Mouse (Mus musculus): ENCODE measurements around the gene Cacnb4. TPM values are rescaled to one million over a fixed set of nuclear protein-coding genes. Genes with fewer than 3 reads are reported as not detected.

The Cacnb4 gene
- total and polyA plus RNA-seq, 3 experiments = not detected

DNA sequence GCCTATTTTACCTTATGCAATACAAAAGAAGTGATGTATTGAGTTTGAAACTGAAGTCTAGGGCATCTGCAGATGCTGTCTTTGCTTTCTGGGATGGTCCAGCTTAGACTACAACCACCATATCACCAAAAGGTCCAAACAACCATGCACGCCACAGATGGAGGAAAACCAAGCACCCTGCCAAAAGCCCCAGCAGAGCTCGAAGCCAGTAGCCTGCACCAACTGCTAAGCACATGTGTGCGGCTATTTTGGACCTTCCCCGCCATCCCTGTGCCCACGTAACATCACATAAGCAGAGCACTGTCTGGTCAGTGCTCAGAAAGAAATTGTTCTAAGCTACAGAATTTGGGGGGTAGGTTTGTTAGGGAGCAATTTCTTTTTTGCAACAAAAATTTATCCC is 5.9 kb downstream of the Cacnb4 start:
- Histone ChIP-seq H3K9ac (ENCODE audit: control insufficient read depth, low read depth, low read length, poor library complexity, severe bottlenecking) (no peak overlapping the region), H3K79me2 (ENCODE audit: control insufficient read depth, insufficient read depth, low read length, poor library complexity) (no peaks in the 10 kb centered on the region), H3K27me3 (ENCODE audit: control insufficient read depth in 1 of 2, insufficient read depth in 2 of 2, low read length in 2 of 2) (no peaks in the 10 kb centered on the region), H3K27ac (ENCODE audit: control insufficient read depth, low read depth, low read length) (no peak overlapping the region), H3K4me3 (ENCODE audit: control insufficient read depth in 1 of 2, insufficient read depth in 1 of 2, low read depth in 2 of 2, low read length in 2 of 2) (no peak overlapping the region), H3K36me3 (ENCODE audit: control insufficient read depth in 1 of 2, insufficient read depth in 2 of 2, low read length in 2 of 2) (no peaks in the 10 kb centered on the region), H3K9me3 (replicated peaks; ENCODE audit: insufficient read depth, low read length) (no peaks in the 10 kb centered on the region), H3K4me1 (ENCODE audit: control insufficient read depth in 1 of 2, insufficient read depth in 2 of 2, low read length in 2 of 2) (no peaks in the 10 kb centered on the region)
- TF ChIP-seq TBP (IDR thresholded peaks at IDR 0.05; ENCODE audit: low read depth, low read length) = no peak
- no peak for TF ChIP-seq CTCF (IDR thresholded peaks at IDR 0.05 in 2 of 3, conservative IDR thresholded peaks at IDR 0.05 in 1 of 3; ENCODE audit: control insufficient read depth in 1 of 3, insufficient read depth in 1 of 3, low read depth in 2 of 3, low read length in 3 of 3, poor library complexity in 1 of 3, severe bottlenecking in 1 of 3)
- TF ChIP-seq MEF2A (IDR thresholded peaks at IDR 0.05; ENCODE audit: extremely low read depth, insufficient replicate concordance, low read depth, low read length, poor library complexity, severe bottlenecking) = no peak
- TF ChIP-seq NELFE (IDR thresholded peaks at IDR 0.05; ENCODE audit: low read depth, low read length) = no peak
- no peak for TF ChIP-seq SMC3 (IDR thresholded peaks at IDR 0.05; ENCODE audit: low read depth, low read length)
- TF ChIP-seq BHLHE40 (IDR thresholded peaks at IDR 0.05; ENCODE audit: borderline replicate concordance, low read depth, low read length) = no peak
- no peak for TF ChIP-seq POLR2AphosphoS2 (IDR thresholded peaks at IDR 0.05; ENCODE audit: low read length)
- TF ChIP-seq USF1 (IDR thresholded peaks at IDR 0.05; ENCODE audit: low read depth, low read length) = no peak
- TF ChIP-seq MAZ (IDR thresholded peaks at IDR 0.05; ENCODE audit: low read depth, low read length) = no peak
- TF ChIP-seq GATA1 (IDR thresholded peaks at IDR 0.05; ENCODE audit: low read depth, low read length) = no peak
- no peak for TF ChIP-seq ZNF384 (IDR thresholded peaks at IDR 0.05; ENCODE audit: low read depth, low read length)
- TF ChIP-seq TCF12 (IDR thresholded peaks at IDR 0.05; ENCODE audit: low read depth, low read length) = no peak
- DNase-seq (ENCODE audit: low read depth, low spot score) = no peak

GRCm38 (mm10) chr2:52668480-52668879 is 8.2 kb downstream of the Cacnb4 start:
- no peak for DNase-seq (ENCODE audit: low read depth, low spot score)
- Histone ChIP-seq H3K79me2 (ENCODE audit: control insufficient read depth, insufficient read depth, low read length, poor library complexity) (no peaks in the 10 kb centered on the region), H3K9ac (ENCODE audit: control insufficient read depth, low read depth, low read length, poor library complexity, severe bottlenecking) (no peak overlapping the region), H3K9me3 (replicated peaks; ENCODE audit: insufficient read depth, low read length) (no peaks in the 10 kb centered on the region), H3K27ac (ENCODE audit: control insufficient read depth, low read depth, low read length) (no peak overlapping the region), H3K27me3 (ENCODE audit: control insufficient read depth in 1 of 2, insufficient read depth in 2 of 2, low read length in 2 of 2) (no peaks in the 10 kb centered on the region), H3K4me3 (ENCODE audit: control insufficient read depth in 1 of 2, insufficient read depth in 1 of 2, low read depth in 2 of 2, low read length in 2 of 2) (no peak overlapping the region), H3K4me1 (ENCODE audit: control insufficient read depth in 1 of 2, insufficient read depth in 2 of 2, low read length in 2 of 2) (no peaks in the 10 kb centered on the region), H3K36me3 (ENCODE audit: control insufficient read depth in 1 of 2, insufficient read depth in 2 of 2, low read length in 2 of 2) (no peaks in the 10 kb centered on the region)
- TF ChIP-seq SIN3A (IDR thresholded peaks at IDR 0.05; ENCODE audit: low read length) (no peak), BHLHE40 (IDR thresholded peaks at IDR 0.05; ENCODE audit: borderline replicate concordance, low read depth, low read length) (no peak), POLR2AphosphoS5 (IDR thresholded peaks at IDR 0.05; ENCODE audit: borderline replicate concordance, low read depth, low read length) (no peak), USF2 (IDR thresholded peaks at IDR 0.05; ENCODE audit: borderline replicate concordance in 1 of 2, insufficient read depth in 1 of 2, low read depth in 1 of 2, low read length in 2 of 2) (no peak), HCFC1 (IDR thresholded peaks at IDR 0.05; ENCODE audit: low read depth, low read length) (no peak), CTCF (IDR thresholded peaks at IDR 0.05 in 2 of 3, conservative IDR thresholded peaks at IDR 0.05 in 1 of 3; ENCODE audit: control insufficient read depth in 1 of 3, insufficient read depth in 1 of 3, low read depth in 2 of 3, low read length in 3 of 3, poor library complexity in 1 of 3, severe bottlenecking in 1 of 3) (no peak), ETS1 (IDR thresholded peaks at IDR 0.05; ENCODE audit: low read depth, low read length) (no peak), MYB (IDR thresholded peaks at IDR 0.05; ENCODE audit: low read depth, low read length) (no peak), TCF12 (IDR thresholded peaks at IDR 0.05; ENCODE audit: low read depth, low read length) (no peak)

Data from MEL (cell line).